Mouse (Mus musculus) liver, postnatal 0 days (tissue): ENCODE results near the gene Gipr. TPM values are rescaled to one million over a fixed set of nuclear protein-coding genes. Genes with fewer than 3 reads are reported as not detected.
"Not testable (repeated sequence)": the region's sequence is repeated elsewhere in the genome, so short reads cannot be mapped to it uniquely, and the experiment has no call there.

Experiments
- ATAC-seq: fragments of 200-750 bp; cut with Nextera tagmentation; 2 replicates; pipeline ENCODE4 v1.8.0; 2017; ENCODE audit warnings: mild to moderate bottlenecking, moderate library complexity
- DNase-seq: peaks from one replicate; pipeline ENCODE4 v3.0.0-alpha.2; 2016
- H3K27ac ChIP-seq: fragments of 300-500 bp; sonication (generic); 2 replicates; pipeline ENCODE4 v1.5.1; 2014; ENCODE audit warnings: antibody characterized with exemption, moderate library complexity, mild to moderate bottlenecking, low read depth
- H3K27me3 ChIP-seq: fragments of 300-500 bp; sonication (generic); 2 replicates; pipeline ENCODE4 v1.6.1; 2014; ENCODE audit warnings: low read length, control low read depth, mixed read lengths; ENCODE audit not compliant: insufficient read depth
- H3K36me3 ChIP-seq: fragments of 300-500 bp; sonication (generic); replicated peaks from 2 replicates; pipeline ENCODE4 v1.6.1; 2014; ENCODE audit warnings: mild to moderate bottlenecking, control low read depth, low read length, moderate library complexity, mixed read lengths; ENCODE audit not compliant: insufficient read depth
- H3K4me1 ChIP-seq: fragments of 300-500 bp; sonication (generic); 2 replicates; pipeline ENCODE4 v1.6.1; 2014; ENCODE audit warnings: antibody characterized with exemption, mild to moderate bottlenecking, control low read depth; ENCODE audit not compliant: insufficient read depth
- H3K4me2 ChIP-seq: fragments of 300-500 bp; sonication (generic); 2 replicates; pipeline ENCODE4 v1.6.1; 2014; ENCODE audit warnings: low read depth, mild to moderate bottlenecking, low read length, moderate library complexity, mixed read lengths
- H3K4me3 ChIP-seq: fragments of 300-500 bp; sonication (generic); 2 replicates; pipeline ENCODE4 v1.5.1; 2014; ENCODE audit warnings: low read depth, low read length
- H3K9ac ChIP-seq: fragments of 300-500 bp; sonication (generic); replicated peaks from 2 replicates; pipeline ENCODE4 v1.6.1; 2014; ENCODE audit warnings: mild to moderate bottlenecking, moderate library complexity
- H3K9me3 ChIP-seq: fragments of 300-500 bp; sonication (generic); 2 replicates; pipeline ENCODE4 v1.6.1; 2016; ENCODE audit warnings: mild to moderate bottlenecking, control low read depth, low read length, mixed read lengths
- CTCF ChIP-seq: sonication (generic); IDR thresholded peaks from 2 replicates; pipeline ENCODE4 v1.5.1; 2016; ENCODE audit warnings: antibody characterized with exemption, low read depth
- EP300 ChIP-seq: IDR thresholded peaks from 2 replicates; pipeline ENCODE4 v1.6.1; 2016; ENCODE audit warnings: antibody characterized with exemption, low read depth, mild to moderate bottlenecking
- WGBS: fragments of 180-500 bp; shearing (Covaris S2); extraction: QIAGEN DNeasy Blood & Tissue Kit; methylation state at CpG from one replicate; pipeline ENCODE4 v1.1.7; 2014; ENCODE audit not compliant: insufficient replicate concordance; 5-methylcytosine and 5-hydroxymethylcytosine counted together
- polyA plus RNA-seq: library from polyadenylated mRNA; unstranded; fragments of >200 nt; fragmentation: Nextera tagmentation; extraction: Ambion mirVana; gene quantifications from 2 replicates; pipeline ENCODE4 v1.2.1, GENCODE M21; 2015

Gipr gene
- polyA plus RNA-seq, 1 experiment from 2014 or later, result 0.04 TPM

DNA sequence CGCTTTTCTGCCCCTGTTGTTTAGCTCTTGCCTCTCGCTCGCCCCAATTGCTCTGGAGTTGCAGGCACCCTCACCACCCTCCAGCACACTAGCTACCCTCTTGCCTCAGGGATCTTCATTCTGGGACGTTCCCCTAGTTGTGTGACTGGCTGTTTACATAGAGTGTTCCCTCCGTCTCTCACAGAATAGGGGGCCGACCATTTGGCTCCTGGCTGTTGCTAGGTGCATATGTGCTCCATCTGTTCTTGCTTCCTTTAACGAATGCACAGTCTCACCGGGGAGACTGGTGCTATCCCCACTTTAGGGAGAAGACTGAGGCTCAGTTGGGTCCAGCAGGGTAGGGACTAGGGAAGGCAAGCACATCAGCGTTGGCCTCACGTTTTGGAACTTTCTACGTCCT lies 7.3 kb downstream of the Gipr start:
- Histone ChIP-seq H3K9me3 (no peaks in the 10 kb centered on the region), H3K4me1 (peaks cover 11% of the 10 kb centered on the region), H3K4me3 (no peak overlapping the region), H3K27me3 (peaks cover 19% of the 10 kb centered on the region), H3K9ac (no peak overlapping the region), H3K27ac (no peak overlapping the region), H3K36me3 (no peaks in the 10 kb centered on the region; the same call in 1 of the 2 replicates), H3K4me2 (no peak overlapping the region)
- TF ChIP-seq CTCF, result no peak
- no peak for TF ChIP-seq EP300
- 65% methylated on average over 11 of the region's 11 CpGs for WGBS
- ATAC-seq, result no peak
- DNase-seq, result no peak

DNA sequence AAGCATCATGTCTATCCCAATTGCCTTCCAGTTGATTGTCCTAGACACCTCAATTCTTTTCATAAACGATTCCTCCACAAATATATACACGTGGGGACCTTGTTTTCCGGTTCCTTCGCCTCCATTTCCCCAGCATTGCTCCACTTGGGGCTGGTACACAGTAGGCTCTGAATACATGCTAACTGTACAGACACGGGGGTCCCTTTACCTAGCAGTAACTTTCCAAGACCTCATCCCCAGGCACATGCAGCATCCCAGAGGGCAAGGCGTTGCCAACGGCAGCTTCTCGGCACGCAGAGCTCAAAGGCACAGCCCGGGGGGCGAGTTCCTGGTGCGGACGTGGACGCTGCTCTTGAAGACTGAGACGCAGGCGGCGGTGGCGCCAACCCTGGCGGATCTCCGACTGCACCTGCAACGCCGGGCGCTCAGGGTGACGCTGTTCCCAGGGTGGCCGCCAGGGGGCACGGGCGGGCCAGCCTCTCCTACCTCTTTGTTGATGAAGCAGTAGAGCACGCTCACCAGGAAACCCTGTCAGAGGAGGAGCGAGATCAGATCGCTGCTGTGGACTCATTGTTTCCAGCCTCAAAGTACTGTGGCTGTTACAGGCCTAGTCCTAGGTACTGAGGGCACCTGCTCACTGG lies 8.6 kb downstream of the Gipr start:
- Histone ChIP-seq H3K4me1 (peaks cover 11% of the 10 kb centered on the region), H3K4me3 (no peak overlapping the region), H3K9ac (no peak overlapping the region), H3K27ac (no peak overlapping the region), H3K36me3 (peaks cover 11% of the 10 kb centered on the region), H3K27me3 (peaks cover 17% of the 10 kb centered on the region), H3K9me3 (no peaks in the 10 kb centered on the region), H3K4me2 (peak overlapping the region; percentile 44)
- TF ChIP-seq CTCF, result peak; percentile 98
- no peak for TF ChIP-seq EP300
- 5% methylated on average over 30 of the region's 30 CpGs for WGBS
- DNase-seq (peak; percentile 92), ATAC-seq (peak; percentile 81)

DNA sequence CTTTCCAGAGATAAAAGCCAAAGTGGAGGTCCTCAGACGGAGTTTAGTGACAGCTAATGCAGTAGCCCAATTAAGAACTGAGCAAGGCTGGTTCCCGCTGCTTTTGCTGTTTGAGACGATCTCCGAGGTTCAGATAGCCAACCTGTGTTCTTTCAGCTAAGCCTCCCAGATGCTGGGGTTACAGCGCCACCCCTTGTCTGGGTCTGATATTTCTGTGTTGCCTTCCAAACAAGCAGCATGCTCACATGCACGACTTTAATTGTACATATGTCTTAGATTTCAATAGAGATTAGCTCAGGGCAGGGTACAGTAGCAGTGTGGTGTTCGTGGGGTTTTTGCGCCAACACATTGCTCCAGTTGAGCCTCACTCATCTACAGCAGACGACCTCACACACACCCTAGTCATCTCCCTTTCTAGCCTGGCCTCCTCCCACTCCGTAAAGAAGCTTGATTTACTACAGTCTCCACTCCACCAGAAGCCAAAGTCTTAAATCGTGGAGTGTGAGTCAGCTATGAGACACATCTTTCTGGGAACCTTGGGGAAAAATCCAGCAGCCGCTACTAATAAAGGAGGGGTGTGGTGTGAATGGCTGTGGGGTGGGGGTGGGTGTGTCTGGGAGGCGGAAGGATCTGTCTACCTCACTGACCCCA lies 10.0 kb downstream of the Gipr start:
- WGBS, result 57% methylated on average over 13 of the region's 13 CpGs
- no peak overlapping the region for H3K27ac ChIP-seq
- no peak for ATAC-seq

DNA sequence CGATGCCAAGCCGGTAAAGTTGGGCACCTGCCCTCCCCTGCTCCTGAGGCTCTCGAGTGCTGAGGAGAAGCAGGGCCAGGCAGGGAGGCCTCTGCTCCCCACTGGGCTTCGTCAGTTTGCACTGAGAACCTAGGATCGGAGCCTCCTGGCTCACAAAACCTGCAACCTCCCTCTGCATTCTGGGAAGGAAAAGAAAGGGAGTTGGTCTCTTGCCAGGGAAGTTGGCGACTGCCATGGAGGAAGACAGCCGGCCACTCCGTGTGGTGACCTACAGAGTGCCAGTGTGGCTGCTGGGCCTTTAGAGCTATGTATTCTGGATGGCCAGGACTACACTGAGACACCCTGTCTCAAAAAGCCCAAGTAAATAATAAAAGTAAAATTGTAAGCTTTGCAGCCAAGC lies 11.1 kb downstream of the Gipr start:
- no peaks in the 10 kb centered on the region for H3K9me3 ChIP-seq
- H3K36me3 ChIP-seq, result peaks cover 15% of the 10 kb centered on the region
- WGBS, result 76% methylated on average over 8 of the region's 8 CpGs
- peaks cover 12% of the 10 kb centered on the region for H3K4me1 ChIP-seq
- DNase-seq (no peak), ATAC-seq (no peak)
- H3K27ac ChIP-seq, result no peak overlapping the region
- no peak overlapping the region for H3K4me3 ChIP-seq
- no peak overlapping the region for H3K4me2 ChIP-seq
- no peak for TF ChIP-seq EP300
- no peak for TF ChIP-seq CTCF
- H3K27me3 ChIP-seq, result peaks cover 5% of the 10 kb centered on the region
- H3K9ac ChIP-seq, result no peak overlapping the region

More for the DNA sequence above, 10.0 kb downstream of the Gipr start:
- no peak overlapping the region for H3K4me3 ChIP-seq
- peaks cover 11% of the 10 kb centered on the region for H3K4me1 ChIP-seq
- peaks cover 15% of the 10 kb centered on the region for H3K36me3 ChIP-seq
- no peak overlapping the region for H3K9ac ChIP-seq
- TF ChIP-seq CTCF (peak; percentile 51), EP300 (no peak)
- H3K9me3 ChIP-seq, result no peaks in the 10 kb centered on the region
- H3K4me2 ChIP-seq, result no peak overlapping the region
- peaks cover 17% of the 10 kb centered on the region for H3K27me3 ChIP-seq
- DNase-seq, result no peak

DNA sequence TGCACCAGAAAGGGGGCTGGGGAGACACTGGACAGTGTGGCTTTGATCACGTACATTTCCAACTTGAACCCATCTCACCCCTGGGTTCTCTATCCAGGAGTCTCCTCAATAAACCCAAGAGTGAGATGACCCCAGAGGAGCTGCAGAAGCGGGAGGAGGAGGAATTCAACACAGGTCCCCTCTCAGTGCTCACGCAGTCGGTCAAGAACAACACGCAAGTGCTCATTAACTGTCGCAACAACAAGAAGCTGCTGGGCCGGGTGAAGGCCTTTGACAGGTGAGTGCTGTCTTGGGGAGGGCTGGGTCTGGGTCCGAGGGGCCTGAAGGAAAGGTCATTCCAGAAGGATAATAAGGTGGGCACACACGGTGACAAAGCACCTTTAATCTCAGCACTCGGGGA lies 14.8 kb downstream of the Gipr start:
- 88% methylated on average over 10 of the region's 10 CpGs for WGBS
- Histone ChIP-seq H3K4me1 (peaks cover 19% of the 10 kb centered on the region), H3K36me3 (peaks cover 18% of the 10 kb centered on the region), H3K4me2 (peak overlapping the region; percentile 96; the same call in 1 of the 2 replicates)
- H3K4me3 ChIP-seq, H3K27ac ChIP-seq, H3K9ac ChIP-seq, H3K9me3 ChIP-seq, DNase-seq, H3K27me3 ChIP-seq, ATAC-seq: not testable (repeated sequence)

DNA sequence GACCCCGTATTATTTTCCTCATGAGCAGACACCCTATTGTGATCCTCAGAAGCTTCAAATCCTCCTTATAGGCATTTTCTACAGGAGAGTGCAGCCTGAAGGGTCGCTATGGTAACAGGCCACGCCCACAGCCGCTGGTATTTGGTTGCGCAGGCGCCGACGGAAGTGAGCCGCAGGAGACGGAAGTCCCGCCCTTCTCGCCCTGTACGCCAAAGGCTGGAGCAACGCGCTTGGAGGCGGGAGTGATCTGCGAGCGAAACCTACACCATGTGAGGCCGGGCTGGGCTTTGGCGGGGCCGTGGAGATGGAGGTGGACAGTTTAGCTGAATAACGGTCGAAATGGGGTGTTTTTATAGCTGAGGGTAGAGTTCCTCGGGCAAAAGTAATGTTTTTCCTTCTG lies 16.3 kb downstream of the Gipr start, which contains the start of gene Snrpd2:
Snrpd2 (plus strand) TSS at position 97 of the 400 bp plus-strand sequence.
- under 1% methylated on average over 24 of the region's 24 CpGs for WGBS
- peak within 1 kb of the TSS; percentile 96 for H3K4me2 ChIP-seq
- DNase-seq (peak; percentile 99), ATAC-seq (peak; percentile 88)
- TF ChIP-seq CTCF (no peak), EP300 (no peak)
- no peaks in the 10 kb centered on the region for H3K27me3 ChIP-seq
- peak within 1 kb of the TSS; percentile 74 for H3K9ac ChIP-seq
- peaks cover 19% of the 10 kb centered on the region for H3K4me1 ChIP-seq
- peaks cover 18% of the 10 kb centered on the region for H3K36me3 ChIP-seq
- H3K9me3 ChIP-seq, result no peaks in the 10 kb centered on the region
- peak within 1 kb of the TSS; percentile 64 for H3K4me3 ChIP-seq
- H3K27ac ChIP-seq, result peak within 1 kb of the TSS; percentile 78
